Mouse (Mus musculus) gastrocnemius, postnatal 10 days (tissue): ENCODE measurements around the gene Dhrs4. TPM values are rescaled to one million over a fixed set of nuclear protein-coding genes. Genes with fewer than 3 reads are reported as not detected.

Experiments used
- DNase-seq: peaks from one replicate; pipeline ENCODE4 v3.0.0; 2021; ENCODE audit warnings: mixed read lengths
- long read RNA-seq, 2 experiments: library from polyadenylated mRNA; stranded (forward); transcript quantifications; one replicate each; pipeline ENCODE4 v2.0.0; 2021
- total RNA-seq, 2 experiments: library from RNA; stranded (reverse); gene quantifications; 2 replicates each; pipeline ENCODE4 v1.2.3; 2021

Dhrs4 gene
- 10 to 100 TPM; 28.7 to 29.9 TPM for total RNA-seq
- long read RNA-seq, experiment 1, partial matches to known transcripts: 0 of 4 reads
- long read RNA-seq, experiment 1, other reads (novel, unspliced or antisense): 1 of 4 reads
- long read RNA-seq, experiment 2, transcript Dhrs4-201 (8 exons, 1,392 nt): major isoform, 7 of 12 reads
- long read RNA-seq, experiment 2, partial matches to known transcripts: 4 of 12 reads
- long read RNA-seq, experiment 2, other reads (novel, unspliced or antisense): 1 of 12 reads

DNA sequence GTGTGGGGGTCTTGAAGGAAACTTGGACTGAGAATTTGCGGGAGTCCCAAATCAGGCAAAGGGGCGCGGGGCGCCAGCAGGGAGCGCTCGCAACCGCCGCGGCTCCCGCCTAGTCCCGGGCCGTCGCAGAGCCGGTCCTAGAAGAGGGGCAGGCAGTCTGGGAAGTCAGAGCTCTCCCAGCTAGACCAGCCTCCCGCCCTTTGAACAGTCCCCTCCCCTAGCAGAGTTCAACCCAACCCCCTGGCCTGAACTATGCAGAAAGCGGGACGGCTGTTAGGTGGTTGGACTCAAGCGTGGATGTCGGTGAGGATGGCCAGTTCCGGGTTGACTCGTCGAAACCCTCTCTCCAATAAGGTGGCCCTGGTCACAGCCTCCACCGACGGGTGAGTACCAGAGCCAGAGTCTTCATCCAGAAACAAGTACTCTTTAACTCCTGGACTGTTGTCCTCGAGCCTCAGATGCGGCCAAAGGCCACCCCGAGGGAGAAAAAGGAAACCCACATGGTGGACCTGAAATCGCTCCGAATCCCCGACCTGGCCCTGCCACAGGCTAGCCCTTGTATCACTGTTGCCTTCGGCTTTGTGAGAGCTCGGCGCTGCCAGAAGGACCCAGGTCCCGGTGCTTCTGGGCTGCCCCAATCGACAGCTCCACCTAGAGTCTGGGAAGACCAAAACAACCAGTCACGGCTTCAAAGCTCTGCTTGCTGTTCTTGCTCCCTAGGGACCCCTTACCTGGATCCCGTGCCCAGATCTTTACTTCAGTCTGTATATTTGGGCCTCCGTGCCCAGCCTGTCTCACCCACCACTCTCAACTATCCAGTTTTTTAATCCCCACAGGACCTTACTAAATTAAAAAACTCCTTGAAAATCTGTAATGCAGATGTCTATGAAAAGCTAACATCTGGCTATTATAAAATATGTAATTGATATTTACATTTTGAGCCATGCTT is at the start of gene Dhrs4:
TSS of gene Dhrs4 (plus strand) at position 108 of the 949 bp plus-strand sequence.
- peak; percentile 75 for DNase-seq

DNA sequence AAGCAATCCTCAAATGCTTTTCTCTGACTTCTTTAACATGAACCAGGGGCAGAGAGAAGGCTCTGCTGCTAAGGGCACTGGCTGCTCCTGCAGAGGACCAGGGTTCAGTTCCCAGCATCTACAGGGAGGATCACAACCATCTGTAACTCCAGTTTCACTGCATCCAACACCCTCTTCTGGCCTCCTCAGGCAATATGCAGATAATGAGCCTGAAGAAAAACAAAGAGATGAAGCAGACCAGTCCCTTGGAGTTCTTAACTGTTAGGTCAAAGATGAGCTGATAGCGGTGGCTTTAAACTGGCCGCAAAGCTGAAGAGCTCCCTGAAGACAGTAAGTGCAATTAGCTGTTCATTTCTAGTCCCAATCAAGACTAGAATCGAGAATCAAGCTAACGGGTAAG is 48.3 kb upstream of the Dhrs4 start:
- no peak for DNase-seq

DNA sequence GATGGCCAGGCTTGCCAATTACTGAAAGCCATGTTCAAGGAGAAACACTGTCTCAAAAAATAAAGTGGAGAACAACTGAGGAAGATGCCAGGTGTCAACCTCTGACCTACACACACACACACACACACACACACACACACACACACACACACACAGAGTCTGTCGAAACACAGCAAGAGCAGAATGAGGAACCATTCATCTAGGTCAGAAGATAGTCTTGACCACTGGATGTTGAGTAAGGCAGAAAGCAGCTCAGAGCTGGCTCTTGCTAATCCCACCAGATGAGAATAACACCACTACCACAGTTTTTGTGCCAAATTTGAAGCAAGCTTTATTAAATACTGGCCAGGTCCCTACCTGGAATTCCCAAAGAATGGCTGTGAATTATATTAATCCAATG is 45.5 kb upstream of the Dhrs4 start:
- DNase-seq: no peak

DNA sequence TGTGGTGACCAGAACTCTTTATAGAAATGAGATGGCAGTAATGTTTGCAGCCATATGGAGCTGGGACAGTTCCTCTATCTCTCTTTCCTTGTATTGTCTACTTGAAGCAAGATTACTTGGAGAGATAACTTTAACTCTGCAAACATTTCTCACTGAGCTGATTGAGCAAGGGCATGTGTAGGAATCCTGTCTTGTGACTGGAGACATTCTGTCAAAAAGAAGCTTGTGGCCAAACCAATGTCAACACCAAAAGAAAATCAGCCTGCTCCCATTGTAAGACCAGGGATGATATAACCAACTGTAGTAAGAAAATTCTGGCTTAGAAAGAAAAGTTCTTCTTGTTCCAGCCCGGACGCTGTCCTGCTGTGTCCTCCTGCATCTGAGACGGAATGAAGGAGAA is 43.7 kb upstream of the Dhrs4 start:
- DNase-seq: no peak

DNA sequence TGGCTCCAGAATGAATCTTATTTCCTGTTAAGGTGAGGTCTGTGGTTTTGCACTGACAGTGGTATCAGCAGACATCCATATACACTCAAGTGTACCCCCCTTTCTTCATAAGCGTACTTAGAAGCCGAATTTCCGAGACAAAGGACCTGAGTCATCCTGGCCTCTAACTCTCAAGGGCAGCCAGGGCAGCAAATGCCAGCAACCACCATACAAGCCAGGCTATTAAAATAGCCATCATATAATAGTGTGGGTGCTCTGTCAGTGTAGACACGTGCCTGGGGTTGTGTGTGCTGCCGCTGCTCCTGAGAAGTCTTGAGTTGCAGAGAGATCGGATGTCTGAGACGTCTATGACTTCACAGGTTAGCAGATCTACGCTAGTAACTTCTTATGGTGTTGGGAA is 41.4 kb upstream of the Dhrs4 start:
- no peak for DNase-seq

DNA sequence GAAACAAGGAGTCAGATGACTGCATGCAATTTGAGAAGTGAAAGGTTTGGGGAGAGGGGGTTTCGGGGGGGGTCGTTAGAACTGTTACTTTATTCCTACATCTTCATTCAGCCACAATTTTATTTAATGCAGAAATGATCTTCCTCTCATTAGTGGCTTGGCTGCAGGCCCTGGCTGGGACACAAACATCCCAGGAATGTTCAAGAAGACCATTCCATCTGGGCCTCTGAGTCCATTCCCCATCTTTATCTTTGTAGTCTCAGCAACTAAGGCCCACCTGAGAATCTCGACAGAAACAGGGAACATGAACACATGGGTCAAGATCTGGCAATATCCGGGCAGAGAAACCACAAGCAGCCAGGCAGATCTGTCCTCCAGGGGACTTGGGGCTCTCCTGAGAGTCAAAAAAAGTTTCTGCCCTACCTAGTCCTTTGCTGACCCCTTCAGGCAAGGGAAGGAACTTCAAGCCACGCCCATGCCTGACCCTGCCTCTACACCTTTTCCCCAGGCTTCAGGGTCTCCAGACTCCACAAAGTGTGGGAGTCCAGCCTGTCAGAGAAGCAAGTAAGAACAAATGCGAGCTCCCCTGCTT is 40.3 kb upstream of the Dhrs4 start:
- peak; percentile 68 for DNase-seq

DNA sequence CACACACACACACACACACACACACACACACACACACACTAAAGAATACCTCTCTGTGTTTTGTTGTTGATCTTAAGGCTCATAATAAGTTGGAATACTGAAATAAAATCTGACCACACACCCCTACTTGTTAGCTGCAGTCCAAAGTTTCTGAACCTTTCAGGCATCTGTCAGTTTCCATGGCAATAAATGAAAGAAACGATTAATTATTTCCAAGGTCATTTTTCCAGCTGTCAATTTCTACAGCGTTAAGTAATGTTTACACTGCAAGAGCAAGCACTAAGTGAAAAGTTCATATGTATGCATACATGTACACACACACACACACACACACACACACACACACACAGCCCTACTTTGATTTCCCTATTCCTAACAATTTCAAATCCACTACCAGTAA is 20.9 kb upstream of the Dhrs4 start:
- DNase-seq: no peak

DNA sequence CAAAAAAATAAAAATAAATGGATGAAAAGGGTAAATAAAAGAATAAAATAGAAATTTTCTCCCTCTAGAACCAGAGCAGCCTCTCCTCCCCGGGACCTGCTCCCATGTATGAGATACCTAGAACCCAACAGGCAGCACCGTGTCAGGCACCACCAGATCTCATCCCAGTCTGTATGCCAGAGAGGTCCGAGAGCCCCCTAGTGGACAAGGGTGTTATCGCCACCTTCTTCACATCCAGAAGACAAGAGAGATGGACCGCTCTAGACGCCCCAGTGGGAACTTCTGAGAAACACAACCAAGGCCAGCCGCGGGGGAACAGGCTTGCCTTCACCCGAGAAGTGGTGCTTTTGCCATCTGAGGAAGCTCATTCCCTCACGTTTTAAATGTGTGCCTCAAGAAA is 20.3 kb upstream of the Dhrs4 start:
- peak; percentile 54 for DNase-seq

DNA sequence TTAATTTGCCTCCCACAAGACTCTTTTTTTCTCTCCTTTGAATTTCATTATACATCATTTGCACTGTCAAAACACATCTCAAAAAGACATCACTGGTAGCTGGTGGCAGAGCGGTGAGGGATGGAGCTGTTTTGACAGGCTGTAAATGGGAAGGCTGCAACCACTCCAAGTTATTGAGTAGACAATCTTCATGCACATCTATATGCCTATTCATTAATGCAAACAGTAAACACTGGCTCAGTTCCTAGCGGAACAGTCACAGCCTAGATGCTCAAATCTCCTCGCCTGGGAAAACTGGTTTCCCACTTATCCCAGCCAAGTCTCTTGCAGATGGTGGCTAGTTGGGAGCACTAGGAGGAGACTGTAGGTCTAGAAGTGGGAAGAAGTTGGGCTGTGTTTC is 19.8 kb upstream of the Dhrs4 start:
- DNase-seq: no peak

DNA sequence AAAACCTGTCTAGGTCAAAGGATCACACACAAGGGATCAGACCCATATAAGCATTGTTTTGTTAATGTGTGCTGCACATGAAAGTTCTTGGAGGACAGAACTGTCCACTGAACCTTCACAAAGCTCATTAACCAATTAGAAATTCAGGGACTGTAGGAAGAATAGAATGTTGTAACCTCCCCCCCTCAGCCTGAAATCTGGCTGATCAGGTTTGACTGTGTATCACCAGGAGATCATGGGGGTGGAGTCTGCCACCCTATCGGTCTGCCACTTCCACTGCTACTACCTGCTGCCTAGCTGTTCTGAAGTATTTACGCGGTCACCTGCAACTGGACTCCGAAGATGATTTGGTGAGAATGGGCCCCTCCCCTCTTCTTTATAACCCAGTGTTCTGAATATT is 18.8 kb upstream of the Dhrs4 start:
- DNase-seq: no peak

DNA sequence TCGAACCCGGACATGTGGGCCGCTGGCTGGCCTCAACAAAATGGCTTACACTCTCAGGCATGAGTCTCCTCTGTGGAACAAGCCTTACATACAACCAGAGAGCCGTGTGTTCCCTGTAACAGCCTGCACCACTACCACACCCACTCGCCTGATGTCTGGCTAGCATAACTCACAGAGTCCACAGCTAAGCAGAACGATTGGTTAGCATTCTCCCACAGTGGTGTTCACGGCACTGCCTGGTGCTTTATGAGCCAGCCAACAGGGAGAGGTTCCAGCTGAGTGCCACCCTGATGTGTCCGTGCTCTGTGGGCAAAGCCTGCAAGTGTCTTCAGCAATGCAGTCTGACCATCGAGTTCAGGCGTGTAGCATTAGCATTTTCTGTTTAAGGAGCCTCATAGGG is 18.3 kb upstream of the Dhrs4 start:
- no peak for DNase-seq

DNA sequence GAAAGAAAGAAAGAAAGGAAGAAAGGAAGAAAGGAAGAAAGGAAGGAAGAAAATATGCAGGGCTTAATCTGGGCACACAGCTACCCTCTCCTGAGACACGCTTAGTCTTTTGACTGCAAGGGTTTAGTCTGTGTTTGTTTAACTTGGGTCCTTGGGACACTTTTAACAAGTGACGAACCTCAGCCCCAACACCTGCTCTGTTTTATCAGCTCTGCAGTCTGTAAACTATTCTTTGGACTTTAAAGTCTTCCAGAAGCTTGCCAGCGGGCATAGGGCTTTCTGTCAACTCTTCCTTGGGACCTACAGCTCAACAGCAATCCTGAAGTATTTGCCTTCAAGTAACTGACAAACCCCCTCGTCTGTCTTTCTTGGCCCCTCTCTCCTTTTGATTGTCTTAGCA is 16.8 kb upstream of the Dhrs4 start:
- DNase-seq: no peak

DNA sequence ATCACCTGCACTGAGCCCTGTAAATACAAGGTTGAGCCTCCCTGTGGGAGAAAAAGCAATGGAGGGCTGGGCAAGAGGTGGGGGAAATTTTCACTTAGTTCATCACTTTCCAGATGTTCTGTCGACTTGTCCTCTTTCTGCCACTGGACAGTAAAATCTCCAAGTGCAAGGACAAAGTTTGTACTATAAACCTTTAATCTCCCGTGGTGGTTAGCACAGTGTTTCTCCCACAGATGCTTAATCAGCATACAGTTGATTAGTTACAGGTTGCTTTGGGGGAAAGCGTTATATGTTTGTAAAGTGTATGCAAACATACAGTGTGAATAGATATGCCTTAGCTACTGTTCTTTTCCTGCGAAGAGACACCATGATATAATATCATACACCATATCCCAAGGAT is 12.1 kb upstream of the Dhrs4 start:
- DNase-seq: no peak

DNA sequence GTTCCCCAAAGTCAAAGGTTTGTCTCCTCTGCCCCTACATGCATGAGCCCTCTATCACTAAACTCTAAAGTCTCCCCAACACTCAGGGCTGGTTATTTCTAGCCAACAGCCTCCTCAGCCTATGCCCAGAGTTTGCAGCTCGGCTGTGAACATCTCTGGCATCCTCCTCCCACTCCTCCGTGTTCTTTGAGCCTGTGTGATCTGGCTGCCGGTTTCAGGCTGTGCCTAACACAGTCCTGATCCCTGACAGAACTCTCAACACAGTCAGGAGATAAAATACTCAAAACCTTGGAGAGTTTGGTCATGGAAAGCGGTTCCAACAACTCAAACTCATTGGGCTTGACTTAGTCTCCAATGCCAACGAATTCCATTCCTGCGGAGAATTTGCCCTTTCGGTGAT is 11.4 kb upstream of the Dhrs4 start:
- no peak for DNase-seq

DNA sequence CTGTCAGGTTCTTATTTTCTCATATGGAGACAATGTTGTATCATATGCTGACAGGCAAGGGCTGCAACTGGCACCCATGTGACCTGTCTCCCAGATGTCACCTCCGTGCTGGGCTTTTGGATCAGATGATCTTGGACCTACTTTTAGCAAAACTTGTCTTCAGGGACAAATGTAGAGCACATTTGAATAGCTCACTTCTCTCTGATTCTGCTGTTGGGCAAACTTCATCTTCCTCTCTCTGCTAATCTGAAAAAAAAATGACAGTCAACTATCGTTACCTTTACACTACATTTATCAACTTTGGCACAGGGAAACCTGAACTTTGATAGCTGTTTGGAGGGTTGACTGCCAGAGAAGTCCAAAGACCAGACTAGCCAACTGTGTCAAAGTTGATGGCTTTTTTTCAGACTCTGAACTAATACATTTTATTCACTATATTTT is 10.2 kb upstream of the Dhrs4 start:
- no peak for DNase-seq

DNA sequence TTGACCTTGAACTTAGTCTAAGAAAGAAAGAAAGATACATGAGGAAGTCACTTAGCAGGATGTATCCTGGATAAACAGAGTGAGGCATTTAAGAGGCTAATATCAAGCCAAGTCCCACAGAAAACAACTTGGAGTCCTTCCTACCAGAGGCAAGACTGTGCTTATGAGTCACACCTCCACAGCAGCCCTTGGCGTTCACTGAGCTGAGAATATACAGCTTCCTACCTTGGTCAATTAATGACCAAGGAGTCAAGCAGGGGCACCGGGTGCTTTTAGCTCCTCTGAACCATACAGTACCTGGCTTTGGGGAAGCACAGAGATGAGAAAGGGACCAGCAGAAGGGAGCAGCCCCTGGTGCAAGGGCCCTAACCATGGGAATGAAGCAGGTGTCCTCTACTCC is 9.5 kb upstream of the Dhrs4 start:
- no peak for DNase-seq

DNA sequence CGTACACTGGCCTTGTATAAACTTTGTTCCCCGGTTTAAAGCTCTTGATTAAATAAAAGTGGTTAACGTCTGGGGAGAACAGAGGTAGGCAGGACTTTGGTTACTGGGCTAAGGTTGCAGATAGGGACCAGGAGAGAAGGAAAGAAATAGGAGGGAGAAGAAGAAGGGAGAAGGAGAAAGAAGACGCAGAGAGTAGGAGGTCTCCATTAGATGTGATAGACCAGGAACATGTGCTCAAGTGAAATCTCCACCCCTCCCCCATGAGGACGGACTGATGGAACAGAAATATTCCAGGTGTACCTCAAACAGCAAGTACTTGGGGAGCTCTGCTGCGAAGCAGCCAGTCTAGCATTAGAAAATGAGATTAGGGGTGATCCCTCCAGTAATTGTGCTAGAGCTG is 8.7 kb upstream of the Dhrs4 start:
- no peak for DNase-seq

DNA sequence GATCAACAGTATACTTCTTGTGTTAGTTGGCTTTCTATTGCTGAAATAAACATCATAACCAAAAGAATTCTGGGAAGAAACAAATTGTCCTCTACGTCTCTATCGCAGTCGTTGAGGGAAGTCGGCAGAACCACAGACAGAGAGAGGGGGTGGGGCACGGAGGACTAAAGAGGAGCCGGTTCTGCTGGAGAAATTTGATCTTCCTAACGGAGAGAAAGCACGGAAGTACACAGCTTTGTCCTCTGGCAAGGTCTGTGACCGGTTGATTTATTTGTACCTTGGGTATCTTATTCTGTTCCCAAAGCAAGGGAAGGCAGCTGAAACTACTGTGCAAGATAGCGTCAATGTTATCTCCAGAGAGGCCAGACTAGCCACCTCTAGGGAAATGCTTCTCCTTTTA is 7.8 kb upstream of the Dhrs4 start:
- no peak for DNase-seq

DNA sequence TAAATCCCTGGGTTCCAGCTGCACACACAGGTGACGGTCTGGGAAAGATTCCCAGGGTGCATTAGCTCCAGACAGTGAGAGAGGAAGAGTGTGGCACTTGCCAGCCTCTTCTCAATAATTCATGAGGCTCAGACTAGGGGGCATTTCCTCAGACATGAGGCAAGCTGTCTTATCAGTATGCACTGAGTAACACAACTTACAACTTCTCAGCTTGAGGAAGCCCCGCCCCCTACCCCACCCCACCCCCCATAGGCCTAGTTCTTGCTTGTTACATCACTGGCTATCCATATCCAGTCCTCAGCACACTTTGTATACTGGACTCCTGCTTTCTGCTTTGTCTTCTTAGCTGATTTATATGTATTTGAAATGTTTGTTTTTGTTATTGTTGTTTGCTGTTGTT is 2.9 kb upstream of the Dhrs4 start:
- no peak for DNase-seq

DNA sequence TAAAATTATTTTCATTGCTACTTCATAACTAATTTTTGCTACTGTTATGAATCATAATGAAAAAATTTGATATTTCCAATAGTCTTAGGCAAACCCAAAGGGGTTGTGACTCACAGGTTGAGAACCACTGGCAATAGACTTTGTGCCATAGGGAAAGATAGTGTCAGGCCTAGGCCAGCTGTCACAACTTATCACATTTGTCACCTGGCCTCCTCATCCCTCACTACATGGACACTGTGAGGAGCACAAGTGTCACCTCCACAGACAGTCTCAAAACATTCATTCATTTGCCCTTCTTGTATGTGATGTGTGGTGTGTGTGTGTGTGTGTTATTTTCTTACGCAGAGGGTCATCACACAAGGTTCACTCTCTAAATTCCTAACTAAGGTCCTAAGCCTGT is 1.1 kb upstream of the Dhrs4 start:
- no peak for DNase-seq

DNA sequence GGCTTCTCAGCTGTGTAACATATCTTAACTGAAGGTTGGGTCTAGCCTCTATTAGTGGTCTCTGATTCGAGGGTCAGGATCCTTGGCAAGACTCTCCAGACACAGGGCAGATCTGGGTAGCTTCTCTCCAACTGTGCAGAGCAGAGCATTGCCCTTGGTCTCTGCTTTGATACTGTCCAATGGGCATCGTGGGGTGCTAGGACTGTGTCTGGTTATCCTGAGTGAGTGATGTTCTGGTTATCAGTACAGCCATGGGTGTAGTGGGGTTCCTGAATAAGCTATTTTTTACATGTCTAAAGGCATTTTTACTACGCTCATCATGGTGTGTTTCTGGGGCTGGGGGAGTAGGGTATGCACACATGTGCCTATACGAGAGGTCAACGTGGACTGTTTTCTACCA is 729 bp upstream of the Dhrs4 start:
- DNase-seq: no peak

DNA sequence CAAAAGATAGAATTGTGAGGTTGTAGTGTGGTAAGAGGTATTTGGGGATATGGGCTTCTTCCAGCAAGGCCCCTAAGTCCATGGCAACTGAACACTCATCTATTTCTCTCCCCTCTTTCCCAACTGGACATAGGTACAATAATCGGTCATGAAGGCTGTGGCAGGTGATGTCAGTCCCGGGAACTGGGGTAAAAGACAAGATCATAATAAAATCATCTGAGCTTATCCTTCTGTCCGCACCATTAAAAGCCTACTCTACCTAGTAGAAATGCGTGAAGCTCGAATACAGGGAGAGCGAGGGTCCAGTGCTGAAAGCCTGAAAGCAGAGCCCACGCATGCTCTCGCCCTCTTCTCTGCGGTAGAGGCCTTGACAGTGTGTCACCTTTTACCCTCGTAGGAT is 1.1 kb downstream of the Dhrs4 start:
- DNase-seq: no peak

DNA sequence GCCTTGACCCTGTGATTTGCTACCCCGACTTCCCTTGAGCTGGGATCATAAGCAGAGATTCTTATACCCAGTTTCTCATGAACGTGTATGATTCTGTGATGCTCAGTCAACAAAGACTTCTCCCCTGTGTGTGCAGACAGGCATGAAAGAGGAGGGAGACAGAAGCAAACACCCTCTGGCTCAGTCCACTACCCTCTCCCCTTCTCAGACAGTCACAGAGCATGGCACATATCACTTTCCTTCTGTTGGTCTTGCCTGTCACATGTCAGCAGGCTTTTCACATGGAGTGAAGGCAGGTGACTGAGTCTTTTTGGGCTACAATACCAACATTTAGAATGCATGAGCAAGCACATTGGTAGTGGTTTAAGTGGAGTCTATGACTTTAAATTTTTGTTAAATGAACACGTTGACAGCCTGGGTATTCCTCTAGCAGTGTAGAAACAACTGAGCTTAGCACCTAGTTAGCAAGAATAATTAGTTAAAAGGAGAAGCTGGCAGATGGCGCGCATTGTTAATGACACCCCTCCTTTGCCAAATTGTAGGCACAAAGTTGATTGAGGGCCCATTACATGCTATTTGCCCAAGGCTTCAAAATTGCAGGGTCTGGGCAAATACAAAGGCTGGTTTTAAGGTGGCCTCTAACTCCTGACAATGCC is 6.0 kb downstream of the Dhrs4 start:
- no peak for DNase-seq
